Mouse (Mus musculus) ES-Bruce4 (cell line): Measurements from ENCODE around the gene Olfr1023. TPM values are rescaled to one million over a fixed set of nuclear protein-coding genes. Genes with fewer than 3 reads are reported as not detected.

Experiments used
- H3K27ac ChIP-seq: 2 replicates; pipeline ENCODE4 v1.5.1; 2012; ENCODE audit warnings: low read length, inconsistent platforms; ENCODE audit not compliant: insufficient read depth
- H3K27me3 ChIP-seq: 2 replicates; pipeline ENCODE4 v1.6.1; 2012; ENCODE audit warnings: mild to moderate bottlenecking, low read length, inconsistent platforms; ENCODE audit not compliant: control insufficient read depth, poor library complexity, insufficient read depth, severe bottlenecking
- H3K36me3 ChIP-seq: 2 replicates; pipeline ENCODE4 v1.6.1; 2012; ENCODE audit warnings: inconsistent platforms, mild to moderate bottlenecking, low read length, moderate library complexity; ENCODE audit not compliant: control insufficient read depth, poor library complexity, insufficient read depth, severe bottlenecking
- H3K4me1 ChIP-seq: one replicate; pipeline ENCODE4 v1.8.1; 2011; ENCODE audit warnings: low read length; ENCODE audit not compliant: control insufficient read depth, insufficient read depth
- H3K4me3 ChIP-seq: 2 replicates; pipeline ENCODE4 v1.5.1; 2011; ENCODE audit warnings: low read depth, mild to moderate bottlenecking, low read length
- H3K9ac ChIP-seq: 2 replicates; pipeline ENCODE4 v1.6.1; 2012; ENCODE audit warnings: low read depth, mild to moderate bottlenecking, inconsistent platforms; ENCODE audit not compliant: poor library complexity, severe bottlenecking
- H3K9me3 ChIP-seq: replicated peaks from 2 replicates; pipeline ENCODE4 v1.6.1; 2012; ENCODE audit warnings: mild to moderate bottlenecking, low read length, inconsistent platforms; ENCODE audit not compliant: control insufficient read depth, poor library complexity, insufficient read depth, severe bottlenecking
- CTCF ChIP-seq: IDR thresholded peaks from one replicate; pipeline ENCODE4 v1.8.1; 2011; ENCODE audit warnings: low read depth, low read length
- EP300 ChIP-seq: IDR thresholded peaks from 2 replicates; pipeline ENCODE4 v1.6.1; 2011; ENCODE audit warnings: low read depth, low read length; ENCODE audit not compliant: insufficient read depth
- POLR2A ChIP-seq: IDR thresholded peaks from one replicate; pipeline ENCODE4 v1.8.1; 2011; ENCODE audit warnings: low read length; ENCODE audit not compliant: insufficient read depth
- polyA plus RNA-seq: library from polyadenylated mRNA; stranded (reverse); fragments of >200 nt; gene quantifications from 2 replicates; pipeline ENCODE4 v1.2.4, GENCODE M21; 2011; ENCODE audit warnings: low read depth; ENCODE audit not compliant: missing spikeins, insufficient read depth, insufficient read length

Olfr1023 gene
- polyA plus RNA-seq, 1 experiment = not detected

DNA sequence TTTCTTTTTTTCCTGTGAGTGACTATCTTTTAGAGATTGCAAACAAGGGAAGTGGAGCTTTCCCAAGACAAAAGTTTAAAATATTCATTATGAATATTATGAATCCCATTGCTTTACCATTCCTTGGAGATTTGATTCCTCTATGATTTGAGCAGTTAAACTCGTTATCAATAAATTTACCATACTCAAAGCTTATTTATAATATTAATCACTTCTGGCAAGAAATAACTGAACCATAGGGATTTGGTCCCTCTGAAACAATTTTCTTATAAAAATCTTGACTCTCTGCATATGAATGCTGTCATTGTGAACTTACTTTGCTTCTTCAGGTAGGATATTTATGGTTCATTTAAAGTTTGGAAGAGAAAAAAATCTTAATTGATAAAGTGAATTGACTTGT, 29.5 kb downstream of the Olfr1023 start, which contains the start of gene Olfr1025-ps1:
Olfr1025-ps1 (plus strand) TSS at position 301 of the 400 bp plus-strand sequence.
- Histone ChIP-seq H3K27me3 (no peaks in the 10 kb centered on the region), H3K4me1 (no peaks in the 10 kb centered on the region), H3K9ac (no peak within 1 kb of the TSS), H3K27ac (no peak within 1 kb of the TSS), H3K36me3 (no peaks in the 10 kb centered on the region), H3K4me3 (no peak within 1 kb of the TSS), H3K9me3 (no peaks in the 10 kb centered on the region)
- TF ChIP-seq CTCF (no peak), EP300 (no peak), POLR2A (no peak)

DNA sequence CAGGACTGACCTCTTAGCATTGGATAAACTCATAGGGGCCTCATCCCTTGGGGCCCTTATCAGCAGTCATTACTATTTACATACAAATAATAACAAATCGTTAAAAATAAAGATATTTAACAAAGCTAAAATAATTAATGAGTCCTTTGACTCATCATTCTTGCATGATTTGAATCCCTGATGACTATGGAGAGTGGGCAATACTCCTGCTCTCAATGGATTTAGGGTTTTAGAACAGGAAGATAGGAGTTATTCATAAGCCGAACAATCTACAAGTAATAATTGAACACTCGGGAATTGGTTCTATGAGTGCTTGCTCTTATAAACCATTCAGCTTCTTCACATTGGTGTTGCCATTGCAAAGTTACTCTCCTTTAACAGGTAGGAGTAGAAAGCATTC, 35.8 kb downstream of the Olfr1023 start, which contains the start of gene Olfr1026:
Olfr1026 (plus strand) TSS at position 301 of the 400 bp plus-strand sequence.
- no peaks in the 10 kb centered on the region for H3K36me3 ChIP-seq
- no peaks in the 10 kb centered on the region for H3K4me1 ChIP-seq
- no peak within 1 kb of the TSS for H3K9ac ChIP-seq
- no peaks in the 10 kb centered on the region for H3K27me3 ChIP-seq
- no peak for TF ChIP-seq POLR2A
- TF ChIP-seq CTCF = no peak
- H3K27ac ChIP-seq = no peak within 1 kb of the TSS
- H3K9me3 ChIP-seq = no peaks in the 10 kb centered on the region
- no peak within 1 kb of the TSS for H3K4me3 ChIP-seq

Other genes with a start within 250 kb of the Olfr1023 start
- not detected in 2 replicates for gene Olfr1002, start 234.9 kb upstream of the Olfr1023 start, polyA plus RNA-seq
- not detected in 2 replicates for gene Olfr154, start 221.2 kb upstream of the Olfr1023 start, polyA plus RNA-seq
- gene Olfr1006, start 206.9 kb upstream of the Olfr1023 start, polyA plus RNA-seq = not detected in 2 replicates
- not detected in 2 replicates for gene Olfr1008, start 196.2 kb upstream of the Olfr1023 start, polyA plus RNA-seq
- not detected in 2 replicates for gene Olfr1009, start 170.2 kb upstream of the Olfr1023 start, polyA plus RNA-seq
- gene Olfr1012, start 122.9 kb upstream of the Olfr1023 start, polyA plus RNA-seq = not detected in 2 replicates
- gene Olfr1013, start 118.5 kb upstream of the Olfr1023 start, polyA plus RNA-seq = not detected in 2 replicates
- not detected in 2 replicates for gene Olfr1014, start 112.9 kb upstream of the Olfr1023 start, polyA plus RNA-seq
- not detected in 2 replicates for gene Olfr1015, start 103.6 kb upstream of the Olfr1023 start, polyA plus RNA-seq
- not detected in 2 replicates for gene Olfr1016, start 83.1 kb upstream of the Olfr1023 start, polyA plus RNA-seq
- not detected in 2 replicates for gene Olfr1018, start 67.2 kb upstream of the Olfr1023 start, polyA plus RNA-seq
- not detected in 2 replicates for gene Olfr1019, start 40.2 kb upstream of the Olfr1023 start, polyA plus RNA-seq
- gene Olfr1020, start 38.6 kb upstream of the Olfr1023 start, polyA plus RNA-seq = not detected in 2 replicates
- not detected in 2 replicates for gene Olfr1022, start 17.0 kb upstream of the Olfr1023 start, polyA plus RNA-seq
- not detected in 2 replicates for gene Olfr1024, start 19.4 kb downstream of the Olfr1023 start, polyA plus RNA-seq
- not detected in 2 replicates for gene Olfr1025-ps1, start 29.6 kb downstream of the Olfr1023 start, polyA plus RNA-seq
- gene Olfr1026, start 35.9 kb downstream of the Olfr1023 start, polyA plus RNA-seq = not detected in 2 replicates
- not detected in 2 replicates for gene Olfr1028, start 64.8 kb downstream of the Olfr1023 start, polyA plus RNA-seq
- gene Olfr1029, start 88.3 kb downstream of the Olfr1023 start, polyA plus RNA-seq = not detected in 2 replicates
- gene Olfr1030, start 93.6 kb downstream of the Olfr1023 start, polyA plus RNA-seq = not detected in 2 replicates
- not detected in 2 replicates for gene Olfr1031, start 104.7 kb downstream of the Olfr1023 start, polyA plus RNA-seq
- gene Olfr1032, start 119.9 kb downstream of the Olfr1023 start, polyA plus RNA-seq = not detected in 2 replicates
- gene Olfr1033, start 135.0 kb downstream of the Olfr1023 start, polyA plus RNA-seq = not detected in 2 replicates
- gene Olfr1034, start 160.2 kb downstream of the Olfr1023 start, polyA plus RNA-seq = not detected in 2 replicates
- gene Olfr1036, start 188.4 kb downstream of the Olfr1023 start, polyA plus RNA-seq = not detected in 2 replicates
- gene Olfr1037, start 201.7 kb downstream of the Olfr1023 start, polyA plus RNA-seq = not detected in 2 replicates